10 mouse cellular contexts compared by ENCODE assay signal in the genomic region with DNA sequence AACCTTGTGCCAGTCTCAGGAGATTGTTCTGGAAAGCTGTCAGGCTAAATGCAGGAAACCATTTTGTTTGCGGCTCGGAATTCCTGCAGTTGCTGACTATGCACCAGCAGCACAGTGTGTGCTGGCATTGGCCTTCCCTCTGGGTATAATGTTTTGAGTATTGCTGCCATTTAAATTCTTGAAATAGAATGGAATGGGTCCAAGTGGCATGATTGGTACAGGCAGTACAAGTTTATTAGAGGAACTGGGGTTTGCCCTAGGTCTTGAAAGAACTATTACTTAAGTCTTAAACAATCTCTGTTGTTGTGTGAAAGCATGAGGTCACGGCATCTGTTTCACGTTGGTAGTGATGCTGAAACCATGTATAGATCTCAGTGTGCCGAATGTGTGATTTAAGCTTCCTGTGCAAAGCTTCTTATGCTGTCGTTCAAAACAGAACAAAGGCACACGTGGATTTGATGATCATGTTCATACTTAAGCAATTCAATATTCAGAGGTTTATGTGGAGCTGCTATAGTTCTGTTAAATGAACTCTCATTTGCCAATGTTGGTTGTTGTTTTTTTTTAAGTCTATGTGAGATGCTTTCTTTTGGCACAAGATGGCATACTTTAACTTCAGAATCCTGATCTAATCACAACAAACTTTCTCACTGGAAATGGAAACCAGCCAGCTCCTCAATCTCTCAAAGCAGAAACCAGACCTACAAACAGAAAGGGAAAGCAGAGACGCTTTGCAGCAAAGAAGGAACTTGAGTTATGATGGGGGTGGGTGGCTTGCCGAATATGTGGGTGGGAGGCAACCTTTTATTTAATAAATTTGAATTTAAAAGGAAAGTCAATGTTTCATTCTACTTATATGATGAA.
DNase-seq lines count a peak whose midpoint lies in the region; TF ChIP-seq lines count a peak whose summit lies in the region.
"Had no signal": no experiment of that assay in that cellular context is flagged by ENCODE, and none has a peak within 500 bp of the region (broad histone marks: within the 10 kb centered on the region; RNA-seq: fewer than 3 reads in every experiment).

No protein-coding gene starts in this region.

- peak; percentile 32 to 43 for DNase-seq in cerebellum, postnatal 14 days
- DNase-seq in cerebellum, adult 9-10 months, result no peak
- DNase-seq in left cerebral cortex, postnatal 25 days (ENCODE audit: low spot score in 2 of 2), result peak; percentile 26
- DNase-seq in left cerebral cortex, postnatal 36 days (ENCODE audit: low spot score in 2 of 2), result no peak
- DNase-seq in heart, adult 9 months (ENCODE audit: low spot score in 2 of 2), result peak; percentile 7 to 17
- DNase-seq in urinary bladder, adult 18-20 months (ENCODE audit: low spot score in 2 of 2), result no peak
- DNase-seq in urinary bladder, adult 2 months (ENCODE audit: low spot score), result no peak

- H3K4me3 ChIP-seq in myocyte, result no peak overlapping the region
- H3K4me3 ChIP-seq: hindbrain, embryonic 15.5 days; midbrain, embryonic 13.5 days had no signal

- no peaks in the 10 kb centered on the region for H3K79me2 ChIP-seq in myocyte (ENCODE audit: control insufficient read depth, insufficient read depth)

- peak overlapping the region; percentile 6 for H3K4me2 ChIP-seq in myocyte (ENCODE audit: low read depth)
- H3K4me2 ChIP-seq: hindbrain, embryonic 15.5 days; midbrain, embryonic 13.5 days had no signal

- intact Hi-C loops in left cerebral cortex, postnatal 25 days (cut with DNase I), result loop anchor here (10.0 kb wide), 1 partner anchor 769 kb away; no protein-coding TSS in a partner anchor
- intact Hi-C loops in left cerebral cortex, postnatal 36 days (cut with DNase I), result no loop called here

- H3K27me3 ChIP-seq in myocyte (ENCODE audit: control insufficient read depth, insufficient read depth, insufficient read length), result no peaks in the 10 kb centered on the region
- H3K27me3 ChIP-seq: hindbrain, embryonic 15.5 days; midbrain, embryonic 13.5 days had no signal

- H3K36me3 ChIP-seq in myocyte (ENCODE audit: control insufficient read depth, insufficient read depth), result no peaks in the 10 kb centered on the region
- H3K36me3 ChIP-seq: hindbrain, embryonic 15.5 days; midbrain, embryonic 13.5 days had no signal

- H3ac ChIP-seq in myocyte (ENCODE audit: control insufficient read depth, insufficient read length), result no peak overlapping the region

- no peak for TF ChIP-seq POLR2A in myocyte (IDR thresholded peaks at IDR 0.05; ENCODE audit: insufficient read length, low read depth)

TF ChIP-seq in myocyte, 11 proteins besides CTCF, POLR2A, EP300 and RAD21:
- TF ChIP-seq REST (IDR thresholded peaks at IDR 0.05; ENCODE audit: insufficient read depth, insufficient read length) (no peak), USF1 (IDR thresholded peaks at IDR 0.05; ENCODE audit: low read depth) (no peak), E2F4 (IDR thresholded peaks at IDR 0.05; ENCODE audit: insufficient read depth) (no peak), CEBPB (IDR thresholded peaks at IDR 0.05; ENCODE audit: insufficient read depth, poor library complexity, severe bottlenecking) (no peak), MAX (IDR thresholded peaks at IDR 0.05; ENCODE audit: low read depth) (no peak), POLR2AphosphoS2 (IDR thresholded peaks at IDR 0.05; ENCODE audit: insufficient read length, low read depth) (no peak), SRF (IDR thresholded peaks at IDR 0.05; ENCODE audit: control insufficient read depth, insufficient read length, low read depth) (no peak), TCF3 (IDR thresholded peaks at IDR 0.05; ENCODE audit: insufficient read length, low read depth) (no peak), MYOG (IDR thresholded peaks at IDR 0.05; ENCODE audit: control insufficient read depth in 1 of 3, insufficient read depth in 1 of 3, insufficient read length in 2 of 3, low read depth in 2 of 3) (no peak), TCF12 (IDR thresholded peaks at IDR 0.05; ENCODE audit: insufficient read depth, poor library complexity, severe bottlenecking) (no peak), MYOD1 (IDR thresholded peaks at IDR 0.05; ENCODE audit: control insufficient read depth in 1 of 3, insufficient read length in 2 of 3, low read depth in 2 of 3) (no peak)

Comparison
In these comparisons a context has a peak if more than half of its experiments do, and no peak if none do; other contexts are left out.
1. DNase-seq: peak in cerebellum, postnatal 14 days (2 of 2), left cerebral cortex, postnatal 25 days (2 of 2) and heart, adult 9 months (2 of 2); none in cerebellum, adult 9-10 months (single experiment), left cerebral cortex, postnatal 36 days (0 of 2), urinary bladder, adult 18-20 months (0 of 2) and urinary bladder, adult 2 months (single experiment).